Mouse (Mus musculus) olfactory bulb, adult 2 months (tissue): Measurements from ENCODE around the gene Lcp2.

ENCODE experiments used
- CTCF ChIP-seq: fragments of 200-500 bp; IDR thresholded peaks from 2 replicates; pipeline ENCODE4 v1.5.1; 2012; ENCODE audit warnings: low read depth, mild to moderate bottlenecking, low read length, moderate library complexity; ENCODE audit not compliant: insufficient read depth
- POLR2A ChIP-seq: fragments of 200-500 bp; IDR thresholded peaks from 2 replicates; pipeline ENCODE4 v1.6.1; 2012; ENCODE audit warnings: mild to moderate bottlenecking, low read depth, low read length, moderate library complexity; ENCODE audit not compliant: insufficient read depth

- TF ChIP-seq POLR2A (no peak), CTCF (no peak)
These were observed at the start of gene Lcp2 for GRCm38 (mm10) chr11:34046767-34047541.
